Mouse (Mus musculus): ENCODE data around the gene Cyp4f18.

GRCm38 (mm10) chr8:72000223-72000622, 9.2 kb downstream of the Cyp4f18 start:
- TF ChIP-seq CTCF (IDR thresholded peaks at IDR 0.05; ENCODE audit: control insufficient read depth, insufficient read depth, insufficient replicate concordance, low read depth, low read length) (no peak), POLR2A (IDR thresholded peaks at IDR 0.05; ENCODE audit: control insufficient read depth, low read depth, low read length) (no peak)
